ENCODE assay signal across 10 mouse cellular contexts in genomic region chr7:15920645-15921190, GRCm38 (mm10). TPM values are rescaled to one million over a fixed set of nuclear protein-coding genes. Genes with fewer than 3 reads are reported as not detected.
A peak's percentile ranks its signal among the peaks of the same experiment; 100 is the strongest.
DNase-seq lines count a peak whose midpoint lies in the region; ATAC-seq and TF ChIP-seq lines count a peak whose summit lies in the region.
"Had no signal": no experiment of that assay in that cellular context is flagged by ENCODE, and none has a peak within 500 bp of the region (broad histone marks: within the 10 kb centered on the region; RNA-seq: fewer than 3 reads in every experiment).

No protein-coding gene starts in this region.

- TF ChIP-seq CTCF in stomach, postnatal 0 days (IDR thresholded peaks at IDR 0.05; ENCODE audit: low read depth) = no peak

- H3K4me2 ChIP-seq in limb, embryonic 15.5 days = peak overlapping the region; percentile 73
- H3K4me2 ChIP-seq in stomach, postnatal 0 days (replicated peaks; ENCODE audit: low read depth) = peak overlapping the region; percentile 76

- no peaks in the 10 kb centered on the region for H3K9me3 ChIP-seq in erythroblast, embryonic 14.5 days (ENCODE audit: control insufficient read depth, low read length)
- H3K9me3 ChIP-seq in limb, embryonic 15.5 days = no peaks in the 10 kb centered on the region
- no peaks in the 10 kb centered on the region for H3K9me3 ChIP-seq in stomach, postnatal 0 days (ENCODE audit: control insufficient read depth, low read length)

- peak overlapping the region; percentile 77 for H3K4me3 ChIP-seq in erythroblast, embryonic 14.5 days (replicated peaks)
- peak overlapping the region; percentile 63 for H3K4me3 ChIP-seq in limb, embryonic 15.5 days
- H3K4me3 ChIP-seq in stomach, postnatal 0 days (ENCODE audit: low read depth, low read length) = peak overlapping the region; percentile 66

- peak; percentile 48 for DNase-seq in right cerebral cortex, adult 18-20 months
- no peak for DNase-seq in right cerebral cortex, postnatal 36 days (ENCODE audit: low spot score in 2 of 2)
- no peak for DNase-seq in stomach, postnatal 0 days (ENCODE audit: low spot score)
- no peak for DNase-seq in gastrocnemius, postnatal 25 days
- DNase-seq in adrenal gland, adult 18-20 months (ENCODE audit: low spot score in 2 of 2) = no peak

- H3K9ac ChIP-seq in limb, embryonic 15.5 days = peak overlapping the region; percentile 65; the same call in 1 of the 2 replicates
- peak overlapping the region; percentile 84; the same call in 1 of the 2 replicates for H3K9ac ChIP-seq in stomach, postnatal 0 days (ENCODE audit: low read length)

- peaks cover 51% of the 10 kb centered on the region for H3K4me1 ChIP-seq in erythroblast, embryonic 14.5 days (ENCODE audit: control insufficient read depth)
- peaks cover 25% of the 10 kb centered on the region for H3K4me1 ChIP-seq in limb, embryonic 15.5 days
- peaks cover 6% of the 10 kb centered on the region; the same call in 1 of the 2 replicates for H3K4me1 ChIP-seq in stomach, postnatal 0 days (replicated peaks; ENCODE audit: control insufficient read depth, insufficient read depth)

- WGBS in limb, embryonic 15.5 days = 77% methylated on average over 6 of the region's 6 CpGs
- WGBS in stomach, postnatal 0 days = 87% methylated on average over 6 of the region's 6 CpGs

- H3K27ac ChIP-seq in limb, embryonic 15.5 days = no peak overlapping the region
- H3K27ac ChIP-seq in stomach, postnatal 0 days (replicated peaks) = 0 out of 2 replicates have a peak overlapping the region, but pooled peaks have one; percentile 2

- no peaks in the 10 kb centered on the region for H3K27me3 ChIP-seq in erythroblast, embryonic 14.5 days (ENCODE audit: control insufficient read depth)
- no peaks in the 10 kb centered on the region for H3K27me3 ChIP-seq in limb, embryonic 15.5 days
- H3K27me3 ChIP-seq in stomach, postnatal 0 days (ENCODE audit: control insufficient read depth, insufficient read depth, low read length) = no peaks in the 10 kb centered on the region

- TF ChIP-seq EP300 in stomach, postnatal 0 days (optimal IDR thresholded peaks at IDR 0.05) = no peak

- ATAC-seq in erythroblast, adult 5-6 weeks (replicated peaks; ENCODE audit: low FRiP score, poor library complexity, severe bottlenecking) = no peak
- no peak for ATAC-seq in limb, embryonic 15.5 days (ENCODE audit: insufficient number of reproducible peaks, low FRiP score, low TSS enrichment, low read depth)
- ATAC-seq in stomach, postnatal 0 days (ENCODE audit: low FRiP score, low TSS enrichment) = no peak

- H3K36me3 ChIP-seq in erythroblast, embryonic 14.5 days (ENCODE audit: control insufficient read depth) = peaks cover 36% of the 10 kb centered on the region
- peaks cover 35% of the 10 kb centered on the region for H3K36me3 ChIP-seq in limb, embryonic 15.5 days
- peaks cover 6% of the 10 kb centered on the region; the same call in 1 of the 2 replicates for H3K36me3 ChIP-seq in stomach, postnatal 0 days (ENCODE audit: control insufficient read depth, insufficient read depth, low read length)

RNA-seq across cellular contexts. Expression of gene Selenow, which starts 1.5 kb away (rescaled TPM):
- 194 and 206 TPM in 2 replicates for polyA plus RNA-seq in erythroblast, embryonic 14.5 days (2012)
- total RNA-seq in erythroblast, adult 5-6 weeks (2015; ENCODE audit: low replicate concordance) = 36.8 and 50.1 TPM in 2 replicates
- 7.5 and 11.2 TPM in 2 replicates for total RNA-seq in erythroblast, adult 5-6 weeks (2017; ENCODE audit: low replicate concordance)
- 871 and 889 TPM in 2 replicates for polyA plus RNA-seq in limb, embryonic 15.5 days (2015; fragmentation: Nextera tagmentation; extraction: Ambion mirVana)
- polyA plus RNA-seq in stomach, postnatal 0 days (2015; fragmentation: Nextera tagmentation; extraction: Ambion mirVana) = 560 and 572 TPM in 2 replicates
- 1,000 to 10,000 TPM; 1,236 to 1,328 TPM for total RNA-seq in gastrocnemius, postnatal 25 days (2021)
- total RNA-seq in adrenal gland, adult 18-20 months (2021) = 100 to 1,000 TPM; 179 to 265 TPM

RNA-seq across cellular contexts. Expression of gene Nop53, which starts 25.2 kb away (rescaled TPM):
- polyA plus RNA-seq in erythroblast, embryonic 14.5 days (2012) = 50.4 and 62.3 TPM in 2 replicates
- 14.6 and 17.3 TPM in 2 replicates for total RNA-seq in erythroblast, adult 5-6 weeks (2015; ENCODE audit: low replicate concordance)
- total RNA-seq in erythroblast, adult 5-6 weeks (2017; ENCODE audit: low replicate concordance) = 60.2 and 75.8 TPM in 2 replicates
- 196 and 208 TPM in 2 replicates for polyA plus RNA-seq in limb, embryonic 15.5 days (2015; fragmentation: Nextera tagmentation; extraction: Ambion mirVana)
- polyA plus RNA-seq in stomach, postnatal 0 days (2015; fragmentation: Nextera tagmentation; extraction: Ambion mirVana) = 139 and 147 TPM in 2 replicates
- total RNA-seq in gastrocnemius, postnatal 25 days (2021) = 100 to 1,000 TPM in 1 of 2 experiments, 10 to 100 TPM in 1; 86.8 to 101 TPM
- total RNA-seq in adrenal gland, adult 18-20 months (2021) = 100 to 1,000 TPM; 181 to 185 TPM

RNA-seq across cellular contexts. Expression of gene Crxos, which starts 38.3 kb away (rescaled TPM):
- polyA plus RNA-seq in erythroblast, embryonic 14.5 days (2012) = 0.03 TPM in 1 of 2 replicates, not detected in the other
- not detected in 2 replicates for total RNA-seq in erythroblast, adult 5-6 weeks (2015; ENCODE audit: low replicate concordance)
- total RNA-seq in erythroblast, adult 5-6 weeks (2017; ENCODE audit: low replicate concordance) = not detected in 2 replicates
- not detected in 2 replicates for polyA plus RNA-seq in limb, embryonic 15.5 days (2015; fragmentation: Nextera tagmentation; extraction: Ambion mirVana)
- not detected in 2 replicates for polyA plus RNA-seq in stomach, postnatal 0 days (2015; fragmentation: Nextera tagmentation; extraction: Ambion mirVana)
- total RNA-seq in gastrocnemius, postnatal 25 days (2021) = not detected
- under 1 TPM in 1 of 2 experiments, not detected in 1; 0.20 TPM for total RNA-seq in adrenal gland, adult 18-20 months (2021)
- polyA plus RNA-seq: thymus, postnatal 0 days had no signal

RNA-seq across cellular contexts. Expression of gene Crx, which starts 41.0 kb away (rescaled TPM):
- polyA plus RNA-seq in erythroblast, embryonic 14.5 days (2012) = not detected in 2 replicates
- not detected in 2 replicates for total RNA-seq in erythroblast, adult 5-6 weeks (2015; ENCODE audit: low replicate concordance)
- not detected in 2 replicates for total RNA-seq in erythroblast, adult 5-6 weeks (2017; ENCODE audit: low replicate concordance)
- not detected in 2 replicates for polyA plus RNA-seq in limb, embryonic 15.5 days (2015; fragmentation: Nextera tagmentation; extraction: Ambion mirVana)
- 0.10 TPM in 1 of 2 replicates, not detected in the other for polyA plus RNA-seq in stomach, postnatal 0 days (2015; fragmentation: Nextera tagmentation; extraction: Ambion mirVana)
- total RNA-seq in gastrocnemius, postnatal 25 days (2021) = not detected
- total RNA-seq in adrenal gland, adult 18-20 months (2021) = not detected
- total RNA-seq: left cerebral cortex, adult 18-20 months had no signal
- polyA plus RNA-seq: thymus, postnatal 0 days had no signal

RNA-seq across cellular contexts. Expression of gene Ehd2, which starts 46.6 kb away (rescaled TPM):
- polyA plus RNA-seq in erythroblast, embryonic 14.5 days (2012) = 0.09 and 0.13 TPM in 2 replicates
- total RNA-seq in erythroblast, adult 5-6 weeks (2015; ENCODE audit: low replicate concordance) = 0.21 and 0.58 TPM in 2 replicates
- 0.09 and 0.14 TPM in 2 replicates for total RNA-seq in erythroblast, adult 5-6 weeks (2017; ENCODE audit: low replicate concordance)
- 62.8 and 71.1 TPM in 2 replicates for polyA plus RNA-seq in limb, embryonic 15.5 days (2015; fragmentation: Nextera tagmentation; extraction: Ambion mirVana)
- polyA plus RNA-seq in stomach, postnatal 0 days (2015; fragmentation: Nextera tagmentation; extraction: Ambion mirVana) = 30.7 and 37.7 TPM in 2 replicates
- total RNA-seq in gastrocnemius, postnatal 25 days (2021) = 10 to 100 TPM; 44.5 to 66.1 TPM
- total RNA-seq in adrenal gland, adult 18-20 months (2021) = 100 to 1,000 TPM in 1 of 2 experiments, 10 to 100 TPM in 1; 28.7 to 121 TPM

Comparison
In these comparisons a context has a peak if more than half of its experiments do, and no peak if none do; other contexts are left out.
1. RNA of gene Selenow, which starts 1.5 kb away (total RNA-seq): 1,236 to 1,328 TPM in gastrocnemius, postnatal 25 days; 179 to 265 TPM in adrenal gland, adult 18-20 months and 7.5 to 50.1 TPM in erythroblast, adult 5-6 weeks; every median in the first group is over 4 times any median in the second.
2. Peak in every context shown above with its lines, with median percentiles within 50 percentile points of each other: H3K4me3 ChIP-seq.